Mouse (Mus musculus) kidney, adult 2 months (tissue): Measurements from ENCODE around the gene Pld2.

Source experiments
- CTCF ChIP-seq: fragments of 200-500 bp; conservative IDR thresholded peaks from 2 replicates; pipeline ENCODE4 v1.5.1; 2011; ENCODE audit warnings: low read depth, mild to moderate bottlenecking, control low read depth, low read length, moderate library complexity, mixed read lengths; ENCODE audit not compliant: insufficient read depth, insufficient read length
- POLR2A ChIP-seq: fragments of 200-500 bp; IDR thresholded peaks from one replicate; pipeline ENCODE4 v1.6.1; 2011; ENCODE audit warnings: low read depth, low read length, control low read depth

GRCm38 (mm10) chr11:70525184-70525678 lies 14.6 kb upstream of the Pld2 start, which contains the start of gene Psmb6:
- TF ChIP-seq POLR2A (peak; percentile 67), CTCF (no peak)
